ENCODE assay signal across 9 mouse cellular contexts in genomic region chr9:111092657-111093056, GRCm38 (mm10). TPM values are rescaled to one million over a fixed set of nuclear protein-coding genes. Genes with fewer than 3 reads are reported as not detected.
A peak's percentile ranks its signal among the peaks of the same experiment; 100 is the strongest.
DNase-seq lines count a peak whose midpoint lies in the region; ATAC-seq and TF ChIP-seq lines count a peak whose summit lies in the region.
"Had no signal": no experiment of that assay in that cellular context is flagged by ENCODE, and none has a peak within 500 bp of the region (broad histone marks: within the 10 kb centered on the region; RNA-seq: fewer than 3 reads in every experiment).

No protein-coding gene starts in this region.

- H3K4me2 ChIP-seq in embryonic facial prominence, embryonic 14.5 days (ENCODE audit: low read depth, low read length): no peak overlapping the region
- H3K4me2 ChIP-seq: midbrain, embryonic 11.5 days had no signal

- 55% methylated on average over 9 of the region's 9 CpGs for WGBS in embryonic facial prominence, embryonic 14.5 days
- WGBS in embryonic facial prominence, embryonic 10.5 days: 59% methylated on average over 9 of the region's 9 CpGs

- H3K27ac ChIP-seq in embryonic facial prominence, embryonic 14.5 days (replicated peaks; ENCODE audit: low read depth, low read length): no peak overlapping the region
- H3K27ac ChIP-seq in embryonic facial prominence, embryonic 10.5 days (replicated peaks): no peak overlapping the region
- no peak overlapping the region for H3K27ac ChIP-seq in layer of hippocampus, adult 2 months

- intact Hi-C loops in left cerebral cortex, postnatal 25 days (cut with DNase I): loop anchor here (2.0 kb wide), 1 partner anchor 156 kb away; no protein-coding TSS in a partner anchor

- no peaks in the 10 kb centered on the region for H3K27me3 ChIP-seq in embryonic facial prominence, embryonic 14.5 days (replicated peaks; ENCODE audit: control insufficient read depth, insufficient read depth, low read length)
- no peaks in the 10 kb centered on the region; the same call in 1 of the 2 replicates for H3K27me3 ChIP-seq in embryonic facial prominence, embryonic 10.5 days (replicated peaks; ENCODE audit: low read depth, poor library complexity, severe bottlenecking)

- peak; percentile 48 for DNase-seq in embryonic facial prominence, embryonic 14.5 days (ENCODE audit: low spot score)
- DNase-seq in embryonic facial prominence, embryonic 10.5 days (ENCODE audit: low spot score): no peak
- peak; percentile 29 to 37 for DNase-seq in left cerebral cortex, postnatal 25 days (ENCODE audit: low spot score in 2 of 2)
- DNase-seq in left cerebral cortex, adult 8-10 months (ENCODE audit: low spot score in 2 of 2): no peak
- peak; percentile 54 to 62 for DNase-seq in cerebellum, postnatal 14 days
- peak in 1 of 2 experiments; percentile 36 for DNase-seq in layer of hippocampus, adult 2 months (ENCODE audit: low spot score in 2 of 2)
- no peak for DNase-seq in thymus, postnatal 14 days
- no peak for DNase-seq in kidney, postnatal 25 days

- peaks cover 9% of the 10 kb centered on the region for H3K4me1 ChIP-seq in embryonic facial prominence, embryonic 14.5 days (ENCODE audit: control insufficient read depth, insufficient read depth, low read length)
- peaks cover 41% of the 10 kb centered on the region for H3K4me1 ChIP-seq in embryonic facial prominence, embryonic 10.5 days

- ATAC-seq in embryonic facial prominence, embryonic 14.5 days (ENCODE audit: low read depth): no peak

- no peaks in the 10 kb centered on the region for H3K9me3 ChIP-seq in embryonic facial prominence, embryonic 14.5 days (ENCODE audit: control insufficient read depth, low read length)
- no peaks in the 10 kb centered on the region for H3K9me3 ChIP-seq in embryonic facial prominence, embryonic 10.5 days

- H3K4me3 ChIP-seq in embryonic facial prominence, embryonic 14.5 days (ENCODE audit: low read depth, low read length): no peak overlapping the region
- H3K4me3 ChIP-seq in embryonic facial prominence, embryonic 10.5 days: no peak overlapping the region
- peak overlapping the region; percentile 15; the same call in 1 of the 2 replicates for H3K4me3 ChIP-seq in layer of hippocampus, adult 2 months

- TF ChIP-seq CTCF in layer of hippocampus, adult 2 months (conservative IDR thresholded peaks at IDR 0.05): no peak

- no peak overlapping the region for H3K9ac ChIP-seq in embryonic facial prominence, embryonic 14.5 days (ENCODE audit: low read depth, low read length)

- H3K36me3 ChIP-seq in embryonic facial prominence, embryonic 14.5 days (ENCODE audit: control insufficient read depth, insufficient read depth, low read length): no peaks in the 10 kb centered on the region
- H3K36me3 ChIP-seq in embryonic facial prominence, embryonic 10.5 days (replicated peaks): no peaks in the 10 kb centered on the region

RNA-seq across cellular contexts. Expression of gene Lrrfip2, which starts 24.7 kb away (rescaled TPM):
- 39.2 and 40.4 TPM in 2 replicates for polyA plus RNA-seq in embryonic facial prominence, embryonic 14.5 days (2014; fragmentation: Nextera tagmentation; extraction: Ambion mirVana)
- polyA plus RNA-seq in embryonic facial prominence, embryonic 10.5 days (2016; fragmentation: Nextera tagmentation; extraction: Ambion mirVana): 38.6 and 39.4 TPM in 2 replicates
- 10 to 100 TPM; 38.7 to 42.8 TPM for total RNA-seq in left cerebral cortex, postnatal 25 days (2021)
- total RNA-seq in left cerebral cortex, adult 8-10 months (2022): 10 to 100 TPM; 41.1 to 45.3 (median 44.9) TPM
- 10 to 100 TPM; 37.2 to 38.0 TPM for total RNA-seq in layer of hippocampus, adult 2 months (2021)

RNA-seq across cellular contexts. Expression of gene Ccrl2, which starts 35.3 kb away (rescaled TPM):
- 0.35 and 0.97 TPM in 2 replicates for polyA plus RNA-seq in embryonic facial prominence, embryonic 14.5 days (2014; fragmentation: Nextera tagmentation; extraction: Ambion mirVana)
- 0.35 and 0.98 TPM in 2 replicates for polyA plus RNA-seq in embryonic facial prominence, embryonic 10.5 days (2016; fragmentation: Nextera tagmentation; extraction: Ambion mirVana)
- 1 to 10 TPM; 1.0 to 1.1 TPM for total RNA-seq in left cerebral cortex, postnatal 25 days (2021)
- total RNA-seq in left cerebral cortex, adult 8-10 months (2022): 1 to 10 TPM in 1 of 4 experiments, under 1 TPM in 3; 0.51 to 1.5 (median 0.84) TPM
- under 1 TPM; 0.69 to 0.72 TPM for total RNA-seq in layer of hippocampus, adult 2 months (2021)

Comparison
In these comparisons a context has a peak if more than half of its experiments do, and no peak if none do; other contexts are left out.
1. DNase-seq: peak in embryonic facial prominence, embryonic 14.5 days (single experiment), left cerebral cortex, postnatal 25 days (2 of 2) and cerebellum, postnatal 14 days (2 of 2); none in embryonic facial prominence, embryonic 10.5 days (single experiment), left cerebral cortex, adult 8-10 months (0 of 2), thymus, postnatal 14 days (single experiment) and kidney, postnatal 25 days (0 of 2).